Mouse (Mus musculus) MN1 (cell line): ENCODE data around the gene Slc9a2.
A peak's percentile ranks its signal among the peaks of the same experiment; 100 is the strongest.

Source experiments
- DNase-seq: peaks from one replicate; pipeline ENCODE4 v3.0.0-alpha.2; 2016; ENCODE audit warnings: low spot score

Slc9a2 gene

DNA sequence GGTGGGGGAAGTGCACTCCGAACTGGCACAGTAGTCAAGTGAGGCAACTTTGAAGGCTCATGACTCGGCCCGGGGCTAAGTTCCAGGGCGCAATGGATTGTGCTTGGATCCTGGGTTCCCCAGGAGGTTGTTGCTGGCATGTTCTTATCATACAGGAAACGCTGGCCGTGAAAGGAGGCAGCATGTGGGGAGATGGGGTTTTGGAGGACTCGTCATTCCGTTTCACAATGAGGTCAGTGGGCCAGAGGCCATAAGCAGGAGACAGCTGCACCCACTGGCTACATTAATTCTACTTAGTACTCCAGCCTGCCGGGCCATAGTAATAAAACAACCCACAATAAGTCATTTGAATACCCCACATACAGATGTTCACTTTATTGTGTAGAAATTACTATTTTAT lies 34.6 kb downstream of the Slc9a2 start:
- no peak for DNase-seq

DNA sequence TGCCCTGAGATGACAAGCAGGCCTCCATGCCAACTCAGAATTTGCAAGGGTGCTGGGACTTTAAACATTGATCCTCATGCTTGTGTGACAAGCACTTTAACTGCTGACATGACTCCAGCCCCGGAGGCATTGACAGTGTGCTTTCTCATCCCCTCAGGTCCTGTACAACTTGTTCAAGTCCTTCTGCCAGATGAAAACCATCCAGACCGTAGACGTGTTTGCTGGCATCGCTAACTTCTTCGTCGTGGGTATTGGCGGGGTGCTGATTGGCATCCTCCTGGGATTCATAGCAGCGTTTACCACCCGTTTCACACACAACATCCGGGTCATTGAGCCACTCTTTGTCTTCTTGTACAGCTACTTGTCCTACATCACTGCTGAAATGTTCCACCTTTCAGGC lies 45.7 kb downstream of the Slc9a2 start:
- DNase-seq: no peak

DNA sequence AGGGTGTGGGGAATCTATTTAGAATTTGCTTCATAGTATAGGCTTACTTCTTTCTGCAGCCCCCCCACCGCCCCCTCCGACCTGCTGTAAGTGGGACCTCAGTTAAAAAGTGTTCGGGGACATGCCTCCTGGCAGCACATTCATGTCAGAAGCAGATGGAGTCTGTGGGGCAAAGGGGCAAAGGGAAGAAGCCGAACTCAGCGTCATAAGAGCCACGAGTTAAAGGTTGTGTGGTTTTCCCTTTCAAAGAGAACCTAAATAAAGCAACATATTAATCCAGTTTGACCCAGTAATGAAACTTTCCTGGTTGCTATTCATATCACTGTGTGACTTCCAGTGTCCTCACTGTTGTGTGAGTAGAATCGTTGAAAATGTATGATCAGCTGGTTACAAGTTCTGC lies 47.0 kb downstream of the Slc9a2 start:
- no peak for DNase-seq

DNA sequence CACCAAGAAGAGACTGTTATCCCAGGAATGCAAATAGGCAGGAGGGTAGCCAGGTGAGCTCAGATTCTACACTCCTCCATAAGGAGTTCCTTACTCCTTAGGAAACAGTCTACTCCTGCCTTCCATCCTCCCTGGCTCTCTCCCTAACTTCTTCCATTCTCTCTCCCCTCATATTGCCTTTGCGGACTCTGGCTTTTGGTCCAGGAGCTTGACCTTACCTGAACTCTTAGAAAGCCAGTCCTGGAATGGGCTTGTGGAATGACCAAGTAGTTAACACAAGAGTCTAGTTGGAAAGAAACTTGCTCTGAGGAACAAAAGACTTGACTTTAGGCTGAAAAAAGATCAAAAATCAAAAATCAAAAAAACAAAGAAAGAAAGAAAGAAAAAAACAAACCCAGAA lies 48.3 kb downstream of the Slc9a2 start:
- no peak for DNase-seq

DNA sequence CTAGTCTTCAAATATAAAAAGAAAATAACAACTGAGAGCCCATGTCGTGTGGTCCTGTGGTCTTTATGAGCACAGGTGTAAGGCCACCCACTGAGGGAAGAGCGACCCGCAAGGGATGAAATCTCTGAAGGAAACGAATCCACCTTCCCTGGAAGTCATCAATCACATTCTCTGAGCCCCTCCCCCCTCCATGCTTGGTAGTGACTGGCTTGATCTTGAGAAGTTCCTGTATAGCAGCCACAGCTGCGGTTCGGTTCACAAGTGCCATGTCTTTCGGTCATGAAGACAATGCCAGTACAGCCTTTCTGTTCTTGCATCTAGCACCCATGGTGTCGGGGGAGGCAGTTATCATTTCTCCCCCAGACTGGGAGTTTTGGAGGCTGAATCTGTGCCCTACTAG lies 57.3 kb downstream of the Slc9a2 start:
- DNase-seq: no peak

DNA sequence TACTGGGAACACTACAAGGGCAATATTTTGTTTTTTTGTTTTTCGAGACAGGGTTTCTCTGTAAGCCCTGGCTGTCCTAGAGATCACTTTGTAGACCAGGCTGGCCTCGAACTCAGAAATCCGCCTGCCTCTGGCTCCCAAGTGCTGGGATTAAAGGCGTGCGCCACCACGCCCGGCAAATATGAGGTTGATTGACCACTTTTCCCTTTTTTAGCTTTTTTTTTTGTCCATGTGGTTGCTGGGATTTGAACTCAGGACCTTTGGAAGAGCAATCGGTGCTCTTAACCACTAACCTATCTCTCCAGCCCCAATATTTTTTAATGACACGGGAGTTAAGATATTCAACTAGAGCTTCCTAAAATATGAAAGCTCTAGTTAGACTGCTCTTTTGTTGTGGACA lies 57.9 kb downstream of the Slc9a2 start:
- DNase-seq: peak; percentile 17

DNA sequence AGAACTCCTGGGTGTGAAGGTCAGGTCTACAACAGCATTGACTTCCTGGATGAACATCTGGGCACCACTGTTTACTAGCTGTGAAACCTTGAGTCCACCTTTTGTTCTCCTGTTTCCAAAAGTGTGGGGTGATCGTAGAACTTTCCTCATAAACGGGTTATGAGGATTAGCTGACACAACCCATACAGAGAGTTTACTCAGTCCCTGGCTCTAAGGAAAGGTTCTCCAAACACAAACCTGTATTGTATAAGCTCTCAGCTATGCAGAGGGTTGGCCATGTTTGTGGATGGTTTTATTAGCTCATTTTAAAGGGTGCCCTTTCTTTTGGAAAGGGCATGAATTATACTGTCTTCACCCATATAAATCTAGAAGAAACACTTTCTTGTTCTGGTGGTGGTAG lies 60.4 kb downstream of the Slc9a2 start:
- DNase-seq: no peak

DNA sequence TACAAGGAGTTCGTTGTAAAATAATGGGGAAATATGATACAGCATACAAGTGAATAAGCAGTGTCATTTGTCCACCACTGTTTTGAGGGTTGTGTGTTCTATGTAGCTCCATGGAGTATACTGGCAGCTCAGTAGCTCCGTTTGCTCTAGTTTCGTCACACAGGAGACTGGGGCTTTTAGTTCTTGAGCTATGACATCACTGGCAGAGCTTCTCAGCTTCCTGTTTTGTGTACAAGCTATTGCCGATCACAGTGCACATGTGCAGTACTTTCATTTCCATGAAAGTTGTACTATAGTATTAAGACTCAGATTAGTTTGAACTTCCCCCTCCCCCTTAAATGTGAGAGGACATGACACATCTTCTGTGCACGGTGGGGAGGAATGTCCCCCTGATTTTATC lies 65.7 kb downstream of the Slc9a2 start:
- no peak for DNase-seq

DNA sequence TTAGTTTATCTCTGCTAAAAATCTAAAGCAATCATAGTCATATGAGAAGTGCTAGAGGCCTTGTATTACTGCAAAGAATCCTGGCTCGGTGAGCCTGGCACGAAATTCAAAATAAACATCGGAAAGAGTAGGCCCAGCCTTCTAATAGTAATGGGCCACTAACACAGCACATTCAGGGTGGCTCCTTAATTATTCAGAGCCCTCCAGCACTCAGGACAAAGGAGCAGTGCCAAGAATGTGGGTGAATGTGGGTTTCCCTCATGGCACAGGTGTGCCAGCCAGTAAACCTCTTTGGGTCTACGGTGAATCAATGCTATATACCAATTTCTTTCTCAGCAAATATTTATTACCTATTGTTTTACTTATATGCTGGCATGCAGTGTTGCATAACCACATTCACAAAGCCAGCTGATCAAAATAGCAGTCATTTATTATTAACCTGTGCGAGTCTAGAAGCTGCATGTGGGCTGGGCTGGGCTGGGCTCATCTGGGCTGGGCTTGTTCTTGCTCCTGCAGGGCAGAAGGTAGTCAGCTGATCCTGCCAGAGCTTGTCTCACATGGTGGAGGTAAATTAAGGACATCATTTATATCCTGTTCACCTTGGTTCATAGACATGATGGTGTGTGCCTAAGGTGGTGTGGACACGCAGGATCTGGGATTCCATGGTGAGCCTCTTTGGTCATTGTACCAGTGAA lies 79.5 kb downstream of the Slc9a2 start:
- DNase-seq: no peak

DNA sequence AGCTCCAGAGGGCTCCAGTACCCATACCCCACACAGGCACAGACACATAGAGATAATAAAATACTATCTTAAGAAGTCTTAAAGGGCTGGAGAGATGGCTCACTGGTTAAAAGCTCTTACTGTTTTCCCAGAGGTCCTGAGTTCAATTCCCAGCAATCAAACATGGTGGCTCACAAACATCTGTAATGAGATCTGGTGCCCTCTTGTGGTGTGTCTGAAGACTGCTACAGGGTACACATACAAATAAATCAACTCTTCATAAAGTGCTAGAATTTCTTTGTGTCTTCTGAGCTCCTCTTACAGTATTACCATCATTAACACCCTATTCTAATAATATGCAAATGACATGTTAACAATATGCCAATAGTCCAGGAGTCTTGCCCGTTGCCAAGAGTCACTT lies 83.7 kb downstream of the Slc9a2 start:
- no peak for DNase-seq

DNA sequence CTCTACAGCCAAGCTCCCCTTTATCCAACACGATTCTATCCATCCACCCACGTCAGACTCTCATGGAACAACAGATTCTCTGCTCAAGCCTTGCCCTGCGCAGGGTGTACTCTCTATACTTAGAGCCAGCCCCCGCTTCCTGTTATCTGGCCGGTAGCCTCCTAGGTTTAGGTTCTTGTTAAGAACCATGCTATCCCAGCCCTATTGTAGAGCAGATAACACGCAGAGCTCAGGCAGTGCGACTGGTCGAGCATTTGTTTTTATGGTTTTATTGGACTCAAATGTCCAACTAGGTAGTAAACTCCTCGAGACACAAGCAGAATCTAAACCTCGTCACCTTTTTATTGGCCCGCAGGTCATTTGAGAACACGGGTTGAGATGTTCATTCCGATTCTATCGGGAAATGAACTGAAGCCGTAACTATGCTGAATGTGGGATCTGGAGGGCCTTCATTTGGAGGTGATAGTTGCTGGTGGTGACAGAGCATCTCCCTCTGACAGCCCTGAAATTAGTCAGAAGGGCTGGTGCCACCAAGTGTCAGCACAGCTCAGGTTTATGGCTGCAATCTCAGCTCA lies 84.4 kb downstream of the Slc9a2 start:
- no peak for DNase-seq

DNA sequence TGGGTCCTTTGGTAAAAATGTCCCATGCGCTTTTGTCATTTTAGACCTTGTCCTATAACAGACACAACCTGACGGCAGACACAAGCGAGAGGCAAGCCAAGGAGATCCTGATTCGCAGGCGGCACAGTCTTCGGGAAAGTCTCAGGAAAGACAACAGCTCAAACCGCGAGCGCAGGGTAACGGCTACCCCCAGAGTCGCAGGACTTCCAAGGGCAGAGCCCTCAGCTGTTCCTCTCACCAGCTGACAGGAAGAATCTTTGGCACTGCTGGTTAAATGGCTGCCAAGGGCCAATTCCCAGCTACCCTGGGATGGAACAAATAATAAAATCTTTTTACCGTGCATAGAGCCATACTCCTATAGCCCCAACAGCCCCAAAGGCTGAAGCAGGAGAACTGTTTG lies 85.1 kb downstream of the Slc9a2 start:
- DNase-seq: no peak

DNA sequence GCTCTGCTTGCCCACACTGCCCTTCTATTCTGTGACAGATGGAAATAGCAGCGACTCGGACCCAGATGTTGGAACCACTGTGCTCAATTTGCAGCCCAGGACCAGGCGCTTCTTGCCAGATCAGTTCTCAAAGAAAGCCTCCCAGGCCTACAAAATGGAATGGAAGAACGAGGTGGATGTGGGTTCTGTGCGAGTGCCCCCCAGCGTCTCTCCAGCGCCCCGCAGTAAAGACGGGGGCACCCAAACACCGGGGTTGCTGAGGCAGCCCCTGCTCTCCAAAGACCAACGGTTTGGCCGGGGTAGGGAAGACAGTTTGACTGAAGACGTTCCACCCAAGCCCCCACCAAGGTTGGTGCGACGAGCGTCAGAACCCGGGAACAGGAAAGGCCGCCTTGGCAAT lies 87.2 kb downstream of the Slc9a2 start:
- DNase-seq: no peak

DNA sequence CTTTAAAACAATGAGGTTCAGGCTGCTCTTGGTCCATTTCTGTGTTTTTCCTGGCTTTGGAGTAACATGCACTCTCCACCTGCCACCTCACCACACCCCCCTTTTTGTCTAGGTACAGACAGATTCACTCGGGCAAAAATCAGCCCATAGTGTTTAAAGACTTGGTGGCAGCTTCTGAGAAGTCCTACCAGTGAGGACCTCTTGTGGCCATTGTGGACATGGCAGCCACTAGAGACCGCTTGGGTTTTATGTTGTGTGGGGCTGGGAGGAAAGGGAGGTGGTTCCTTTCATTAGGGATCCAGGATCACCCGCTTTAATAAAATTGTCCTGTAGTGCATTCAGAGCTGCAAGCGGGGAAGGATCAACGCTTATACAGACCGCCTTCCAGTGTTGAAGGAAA lies 88.2 kb downstream of the Slc9a2 start:
- no peak for DNase-seq

DNA sequence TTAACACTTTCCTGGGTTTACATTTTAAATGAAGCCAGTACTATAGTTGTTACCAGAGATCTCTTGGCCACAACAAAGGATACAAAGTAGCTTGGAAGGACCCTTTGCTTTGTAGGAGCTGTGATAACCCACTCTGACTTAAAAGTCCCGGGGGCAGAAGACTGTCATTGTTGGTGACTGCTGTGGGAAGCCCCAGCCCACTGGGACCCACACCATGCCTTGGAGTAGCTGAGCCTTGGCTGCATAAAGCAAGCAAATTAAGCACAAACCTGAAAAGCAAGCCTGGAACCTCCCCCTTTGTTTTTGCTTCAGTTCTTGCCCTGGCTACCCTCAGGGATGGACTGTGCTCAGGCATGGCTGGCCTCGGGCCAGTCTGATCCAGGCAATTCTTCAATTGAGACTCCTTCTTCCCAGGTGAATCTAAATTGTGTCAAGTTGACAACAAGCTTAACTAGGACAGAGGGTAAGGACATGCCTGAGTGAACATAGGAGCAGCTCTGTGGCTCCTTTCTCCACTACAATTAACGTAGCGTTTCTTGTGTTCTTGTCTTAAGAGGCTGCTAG lies 89.0 kb downstream of the Slc9a2 start:
- no peak for DNase-seq

DNA sequence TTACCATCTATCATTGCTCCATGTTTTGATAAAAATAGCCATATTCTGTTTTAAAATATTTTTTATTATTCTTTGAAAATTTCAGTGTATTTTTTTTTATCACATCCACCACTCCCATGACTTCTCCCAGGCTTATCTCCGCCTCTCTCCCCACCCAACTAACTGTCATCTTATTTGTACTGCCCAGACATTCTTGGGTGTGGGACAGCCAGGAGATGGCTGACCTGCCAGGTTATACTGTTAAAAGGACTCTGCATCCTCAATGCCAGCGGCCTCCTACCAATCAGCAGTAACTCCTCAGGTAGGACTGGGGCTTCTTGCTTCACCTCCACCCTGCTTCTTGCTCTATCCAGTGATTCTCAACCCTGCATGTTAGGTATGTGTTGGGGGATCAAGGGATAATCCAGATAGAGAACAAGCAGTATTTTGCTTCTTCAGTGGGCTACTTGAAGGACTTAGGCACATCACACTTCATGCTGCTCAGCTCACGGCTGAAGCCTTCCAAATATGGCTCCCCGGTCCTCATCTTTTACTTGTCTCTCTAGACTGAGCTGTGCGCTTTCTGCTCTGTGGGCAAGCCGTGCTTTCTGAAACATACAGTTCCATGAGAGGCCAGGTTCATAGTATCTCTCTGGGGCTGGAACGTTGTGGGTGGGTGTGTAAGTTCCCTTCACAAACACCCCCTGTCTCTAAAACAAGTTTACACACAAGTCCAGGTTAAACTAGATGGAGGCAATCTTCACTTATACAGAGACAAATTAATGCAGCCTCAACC lies 91.0 kb downstream of the Slc9a2 start:
- no peak for DNase-seq

DNA sequence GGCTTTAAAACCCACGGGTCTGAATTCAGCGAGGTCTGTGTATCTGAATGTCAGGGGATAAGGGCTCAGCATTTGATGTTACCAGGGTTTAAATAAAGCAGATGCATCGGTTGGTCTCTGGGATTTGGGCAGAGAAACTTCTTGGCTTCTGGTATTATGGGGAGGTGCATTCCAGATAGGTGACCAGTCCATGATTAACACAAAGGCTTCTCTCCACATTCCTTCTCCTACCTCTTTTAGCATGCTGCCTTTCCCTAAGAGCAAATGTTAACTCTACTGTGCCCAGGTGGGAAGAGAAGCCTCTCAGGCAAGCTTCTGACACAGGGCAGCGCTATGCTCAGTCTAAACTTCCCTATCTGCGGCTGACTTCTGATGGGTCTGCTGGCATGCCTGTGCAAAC lies 92.9 kb downstream of the Slc9a2 start:
- DNase-seq: no peak

DNA sequence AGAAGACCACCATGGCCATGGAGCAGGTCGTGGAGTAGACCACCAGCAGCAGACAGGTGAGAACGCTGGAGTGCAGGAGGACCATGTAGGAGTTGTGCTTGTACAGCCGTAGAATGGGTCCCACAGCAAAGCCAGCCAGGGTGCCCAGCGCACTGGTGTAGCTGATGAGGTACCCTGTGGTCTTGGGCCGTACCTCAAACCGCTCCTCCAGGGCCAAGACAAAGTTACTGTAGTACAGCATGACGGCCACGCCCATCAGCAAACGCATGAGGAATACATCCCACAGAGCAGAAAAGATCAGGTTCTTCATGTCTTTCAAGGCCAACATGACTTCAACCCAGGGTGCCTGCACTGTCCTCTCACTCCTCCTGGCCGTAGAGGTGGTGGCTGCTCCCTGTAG lies 93.7 kb downstream of the Slc9a2 start:
- DNase-seq: no peak

DNA sequence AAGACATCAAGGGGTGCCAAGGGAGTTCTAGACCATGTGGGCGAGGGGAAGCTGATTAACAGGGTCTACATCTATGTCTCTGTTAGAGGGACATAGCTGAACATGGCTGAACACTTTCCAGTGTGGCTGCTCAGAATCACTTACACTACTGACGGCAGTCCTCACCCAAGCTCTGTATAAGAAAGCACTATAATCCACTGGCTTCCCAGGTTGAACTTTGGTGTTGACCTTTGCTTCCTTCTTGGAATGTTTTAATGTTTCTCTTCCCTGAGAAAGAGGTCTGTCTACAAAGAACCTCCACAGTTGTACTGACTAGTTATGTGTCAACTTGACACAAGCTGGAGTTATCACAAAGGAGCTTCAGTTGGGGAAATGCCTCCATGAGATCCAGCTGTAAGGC lies 95.7 kb downstream of the Slc9a2 start:
- no peak for DNase-seq

DNA sequence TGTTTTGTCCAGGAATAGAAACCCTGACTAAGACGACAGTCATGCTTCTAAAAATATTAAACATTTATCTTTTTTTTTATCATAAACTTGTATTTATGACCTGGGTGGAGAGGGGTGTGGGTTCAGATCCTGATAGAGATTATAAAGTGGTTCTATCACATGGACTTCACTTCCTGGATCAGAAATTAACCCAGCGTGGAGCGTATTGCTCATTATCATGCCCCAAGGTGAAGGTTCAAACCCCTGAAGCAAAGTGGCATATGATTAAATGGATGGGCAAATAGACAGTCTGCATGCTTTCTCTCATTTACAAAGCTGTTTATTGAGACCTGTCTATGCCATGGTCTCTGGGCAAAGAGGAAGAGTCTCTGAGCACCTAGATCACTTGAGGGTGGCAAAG lies 96.4 kb downstream of the Slc9a2 start:
- DNase-seq: no peak

DNA sequence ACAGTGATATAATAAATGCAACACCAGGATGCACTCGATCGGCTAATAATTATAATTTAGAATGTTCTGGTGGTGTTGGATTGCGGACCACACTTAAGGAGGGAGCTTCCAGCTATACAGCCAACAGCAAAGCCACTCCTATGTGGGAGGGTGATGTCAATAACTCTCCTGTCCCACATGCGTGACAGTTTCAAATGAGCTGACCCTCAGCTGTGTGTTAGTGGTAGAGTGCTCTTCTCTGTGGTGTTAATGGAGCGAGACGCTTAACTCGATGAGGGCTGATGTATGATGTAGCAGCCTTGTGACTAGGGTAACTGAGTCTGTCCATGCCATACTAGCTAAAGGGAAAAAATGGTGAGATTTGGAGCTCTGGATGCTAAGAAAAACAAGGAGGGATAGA lies 103.1 kb downstream of the Slc9a2 start:
- DNase-seq: no peak

DNA sequence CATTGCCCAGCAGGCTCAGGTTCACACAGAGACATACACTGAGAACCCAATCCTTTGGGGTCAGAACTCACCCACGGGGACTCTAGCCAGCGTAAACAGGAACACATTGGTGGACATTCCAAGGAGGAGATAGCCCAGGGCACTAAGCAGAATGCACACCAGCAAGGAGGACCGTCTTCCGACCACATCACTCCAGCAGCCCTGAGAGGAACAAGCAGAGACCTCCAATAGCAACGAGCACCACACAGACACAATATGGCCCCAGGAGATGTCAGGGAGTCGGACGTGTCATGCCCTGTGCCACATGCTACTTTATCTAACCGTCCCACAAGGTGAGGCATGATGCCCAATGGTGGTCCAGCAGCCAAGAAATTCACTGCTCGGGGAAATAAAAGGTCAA lies 103.9 kb downstream of the Slc9a2 start:
- DNase-seq: no peak

DNA sequence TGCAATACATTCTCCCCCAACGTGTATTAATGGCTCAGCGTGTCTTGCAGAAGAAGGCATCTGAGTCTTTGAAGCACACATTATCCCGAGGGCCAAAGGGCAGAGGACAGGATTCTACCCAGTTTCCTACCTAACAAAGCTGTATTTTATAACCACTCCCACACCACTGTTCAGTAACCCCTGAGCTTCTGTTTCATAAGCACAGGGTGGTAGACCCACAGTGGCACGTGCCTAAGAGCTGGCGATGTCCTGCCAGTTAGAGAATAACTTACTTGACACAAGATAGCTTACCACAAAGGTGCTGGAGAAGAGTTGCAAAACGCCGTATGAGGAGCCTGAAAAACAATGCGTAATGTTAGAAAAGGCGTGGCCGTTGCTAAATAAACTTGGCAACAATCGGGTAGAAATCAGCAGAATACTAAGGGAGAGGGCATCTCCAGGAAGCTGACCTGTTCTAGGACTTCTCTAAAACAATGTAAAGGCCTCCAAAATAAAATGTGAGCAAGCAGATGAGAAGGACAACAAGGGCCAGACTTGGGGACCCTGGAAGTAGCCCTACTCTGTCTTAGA lies 105.6 kb downstream of the Slc9a2 start:
- no peak for DNase-seq
